Mouse (Mus musculus) embryonic facial prominence, embryonic 12.5 days (tissue): ENCODE results near the gene Dab1. TPM values are rescaled to one million over a fixed set of nuclear protein-coding genes. Genes with fewer than 3 reads are reported as not detected.

ENCODE experiments used
- ATAC-seq: fragments of 200-750 bp; cut with Nextera tagmentation; 2 replicates; pipeline ENCODE4 v1.8.0; 2017; ENCODE audit not compliant: insufficient number of reproducible peaks, insufficient read depth, low FRiP score, low TSS enrichment
- H3K27ac ChIP-seq: fragments of 300-500 bp; sonication (generic); 2 replicates; pipeline ENCODE4 v1.5.1; 2016; ENCODE audit warnings: mild to moderate bottlenecking
- H3K27me3 ChIP-seq: fragments of 300-500 bp; sonication (generic); 2 replicates; pipeline ENCODE4 v1.6.1; 2016; ENCODE audit warnings: mild to moderate bottlenecking, moderate library complexity
- H3K36me3 ChIP-seq: fragments of 300-500 bp; sonication (generic); 2 replicates; pipeline ENCODE4 v1.6.1; 2016; ENCODE audit warnings: mild to moderate bottlenecking
- H3K4me1 ChIP-seq: fragments of 300-500 bp; sonication (generic); 2 replicates; pipeline ENCODE4 v1.6.1; 2016
- H3K4me2 ChIP-seq: fragments of 300-500 bp; sonication (generic); replicated peaks from 2 replicates; pipeline ENCODE4 v1.6.1; 2016; ENCODE audit warnings: mild to moderate bottlenecking, moderate library complexity
- H3K4me3 ChIP-seq: fragments of 300-500 bp; sonication (generic); 2 replicates; pipeline ENCODE4 v1.5.1; 2016; ENCODE audit warnings: mild to moderate bottlenecking
- H3K9ac ChIP-seq: fragments of 300-500 bp; sonication (generic); 2 replicates; pipeline ENCODE4 v1.6.1; 2016; ENCODE audit warnings: mild to moderate bottlenecking, moderate library complexity
- H3K9me3 ChIP-seq: fragments of 300-500 bp; sonication (generic); 2 replicates; pipeline ENCODE4 v1.6.1; 2016; ENCODE audit warnings: mild to moderate bottlenecking, moderate library complexity
- WGBS: fragments of 180-500 bp; shearing (Covaris S2); methylation state at CpG from one replicate; pipeline ENCODE4 v1.1.7; 2016; 5-methylcytosine and 5-hydroxymethylcytosine counted together
- polyA plus RNA-seq: library from polyadenylated mRNA; unstranded; fragments of >200 nt; fragmentation: Nextera tagmentation; extraction: Ambion mirVana; gene quantifications from 2 replicates; pipeline ENCODE4 v1.2.1, GENCODE M21; 2016

The Dab1 gene
- polyA plus RNA-seq, 1 experiment from 2014 or later = 23.7 TPM

DNA sequence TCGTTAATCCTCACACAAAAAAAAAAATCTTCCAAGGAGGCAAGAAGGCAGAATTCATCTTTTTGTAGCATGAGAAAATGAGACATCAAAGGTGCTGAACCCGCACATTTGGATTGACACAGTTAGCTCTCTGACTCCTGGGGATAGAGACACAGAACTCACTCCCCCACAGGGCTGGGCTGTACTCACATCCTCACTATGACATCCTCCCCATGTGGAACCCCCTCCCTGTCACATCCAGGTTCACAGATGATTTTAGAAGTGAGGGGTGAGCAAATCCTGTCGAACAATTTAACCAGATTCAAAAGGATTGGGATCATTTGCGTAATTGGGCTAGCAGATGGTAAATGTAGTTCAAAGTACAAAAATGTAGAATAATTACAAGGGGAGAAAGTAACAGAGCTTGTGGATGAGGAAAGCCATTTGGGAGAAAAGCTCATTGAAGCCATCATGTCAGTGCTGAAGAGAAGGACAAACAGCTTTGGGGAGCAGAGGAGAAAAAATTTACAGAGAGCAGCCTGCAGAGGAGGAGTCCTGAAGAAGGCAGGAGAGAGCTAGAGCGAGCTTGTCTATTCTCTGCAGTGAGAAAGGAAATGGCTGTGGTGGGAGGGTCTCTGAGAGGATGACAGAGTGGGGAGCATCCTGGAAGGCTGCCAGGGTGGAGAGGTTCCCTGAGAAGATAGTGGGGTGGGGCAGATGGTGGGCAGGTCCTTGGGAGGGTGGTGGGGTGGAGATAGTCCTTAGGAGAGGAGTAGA lies 890.2 kb downstream of the Dab1 start:
- H3K4me2 ChIP-seq = no peak overlapping the region
- H3K27me3 ChIP-seq = peaks cover 12% of the 10 kb centered on the region
- no peaks in the 10 kb centered on the region for H3K9me3 ChIP-seq
- no peak for ATAC-seq
- H3K27ac ChIP-seq = no peak overlapping the region
- 64% methylated on average over 5 of the region's 5 CpGs for WGBS
- H3K4me3 ChIP-seq = no peak overlapping the region
- no peaks in the 10 kb centered on the region for H3K4me1 ChIP-seq
- no peak overlapping the region for H3K9ac ChIP-seq
- H3K36me3 ChIP-seq = no peaks in the 10 kb centered on the region

DNA sequence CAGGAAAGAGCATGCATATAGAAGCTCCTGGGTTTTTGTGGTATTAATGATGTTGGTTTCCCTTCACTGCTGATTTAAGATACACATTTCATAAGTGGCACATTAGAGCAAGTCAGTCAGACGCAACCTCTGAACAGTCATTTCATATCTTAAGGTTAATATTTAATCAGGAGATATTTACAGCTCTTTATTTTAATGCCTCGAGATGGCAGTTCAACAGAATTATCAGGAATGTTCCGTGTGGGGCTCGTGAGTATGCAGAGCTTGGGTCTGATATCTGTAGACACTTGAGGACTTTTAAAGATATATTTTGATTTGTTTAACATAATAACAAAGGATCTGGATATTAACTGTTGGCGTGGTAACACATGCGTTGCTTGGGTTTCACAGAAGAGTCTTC lies 892.7 kb downstream of the Dab1 start:
- ATAC-seq = no peak
- no peak overlapping the region for H3K9ac ChIP-seq
- no peak overlapping the region for H3K4me2 ChIP-seq
- no peaks in the 10 kb centered on the region for H3K36me3 ChIP-seq
- H3K4me1 ChIP-seq = no peaks in the 10 kb centered on the region
- H3K27me3 ChIP-seq = peaks cover 8% of the 10 kb centered on the region; the same call in 1 of the 2 replicates
- no peaks in the 10 kb centered on the region for H3K9me3 ChIP-seq
- 93% methylated on average over 6 of the region's 6 CpGs for WGBS
- H3K27ac ChIP-seq = no peak overlapping the region
- no peak overlapping the region for H3K4me3 ChIP-seq

DNA sequence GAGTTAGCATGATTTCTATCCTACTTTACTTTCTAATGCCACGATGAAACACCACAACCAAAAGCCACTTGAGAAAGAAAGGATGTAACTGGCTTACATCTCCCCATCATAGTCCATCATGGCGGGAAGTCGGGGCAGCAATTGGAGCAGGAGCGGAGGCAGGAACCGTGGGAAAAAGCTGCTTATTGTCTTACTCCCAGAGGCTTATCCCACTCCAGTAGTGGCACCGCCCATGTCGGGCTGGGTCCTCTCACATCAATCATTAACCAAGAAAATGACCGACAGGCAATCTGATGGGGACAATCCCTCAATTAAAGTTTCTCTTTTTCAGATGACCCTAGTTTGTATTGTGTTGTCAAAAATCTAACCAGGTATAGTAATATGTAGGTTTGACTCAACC lies 893.4 kb downstream of the Dab1 start:
- 87% methylated on average over 8 of the region's 8 CpGs for WGBS
- Histone ChIP-seq H3K9me3 (no peaks in the 10 kb centered on the region), H3K36me3 (no peaks in the 10 kb centered on the region), H3K27me3 (peaks cover 8% of the 10 kb centered on the region; the same call in 1 of the 2 replicates), H3K4me2 (no peak overlapping the region), H3K4me3 (no peak overlapping the region), H3K9ac (no peak overlapping the region), H3K4me1 (no peaks in the 10 kb centered on the region), H3K27ac (no peak overlapping the region)
- ATAC-seq = no peak

DNA sequence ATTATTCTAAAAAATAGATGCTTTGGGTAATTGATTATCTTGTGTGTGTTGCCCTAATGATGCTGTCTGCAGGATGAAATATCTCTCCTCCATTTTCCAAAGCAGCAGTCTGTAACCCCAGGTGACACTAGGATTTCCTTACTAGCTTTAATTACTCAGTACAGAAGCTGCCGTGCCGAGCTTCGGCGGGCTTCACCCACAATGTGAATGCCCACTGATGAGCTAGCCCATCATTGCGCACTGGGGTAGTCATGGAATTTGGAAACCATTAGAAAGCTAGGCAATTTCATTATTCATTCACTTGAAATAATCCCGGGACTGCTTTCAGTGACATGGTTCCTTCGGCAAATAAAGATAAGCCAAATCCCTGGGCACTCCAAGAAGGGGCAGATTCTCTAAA lies 894.5 kb downstream of the Dab1 start:
- ATAC-seq = no peak
- H3K9ac ChIP-seq = no peak overlapping the region
- 67% methylated on average over 7 of the region's 7 CpGs for WGBS
- no peaks in the 10 kb centered on the region for H3K36me3 ChIP-seq
- no peak overlapping the region for H3K4me2 ChIP-seq
- no peaks in the 10 kb centered on the region for H3K4me1 ChIP-seq
- no peak overlapping the region for H3K27ac ChIP-seq
- no peaks in the 10 kb centered on the region for H3K9me3 ChIP-seq
- H3K27me3 ChIP-seq = peaks cover 2% of the 10 kb centered on the region; the same call in 1 of the 2 replicates
- H3K4me3 ChIP-seq = no peak overlapping the region

DNA sequence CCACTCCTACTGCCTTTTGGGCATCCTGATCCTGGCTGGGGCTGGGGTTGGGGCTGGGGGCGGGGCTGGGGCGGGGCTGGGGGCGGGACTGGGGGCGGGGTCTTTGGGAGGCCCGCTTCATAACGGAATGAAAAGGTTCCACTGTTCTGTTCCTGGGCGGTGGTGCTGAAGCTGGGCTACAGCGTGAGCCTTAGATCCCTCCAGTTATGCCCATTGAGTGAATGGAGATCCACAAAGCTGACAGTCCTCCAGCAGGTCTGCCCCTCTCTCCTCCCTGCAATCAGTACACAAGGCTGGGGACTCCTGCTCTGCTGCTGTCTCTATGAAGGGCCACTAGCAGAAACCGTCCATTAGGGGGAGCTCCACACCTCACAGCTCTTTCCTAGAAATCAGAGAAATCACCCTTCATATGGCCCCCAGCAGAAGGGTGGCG lies 895.4 kb downstream of the Dab1 start:
- Histone ChIP-seq H3K4me3 (no peak overlapping the region), H3K27me3 (peaks cover 2% of the 10 kb centered on the region; the same call in 1 of the 2 replicates), H3K9me3 (no peaks in the 10 kb centered on the region), H3K9ac (no peak overlapping the region), H3K4me1 (no peaks in the 10 kb centered on the region), H3K4me2 (peak overlapping the region; percentile 28), H3K36me3 (no peaks in the 10 kb centered on the region), H3K27ac (no peak overlapping the region)
- under 1% methylated on average over 10 of the region's 10 CpGs for whole genome bisulfite sequencing
- ATAC-seq = 0 out of 2 replicates have a peak, but pooled peaks have one; percentile 10

DNA sequence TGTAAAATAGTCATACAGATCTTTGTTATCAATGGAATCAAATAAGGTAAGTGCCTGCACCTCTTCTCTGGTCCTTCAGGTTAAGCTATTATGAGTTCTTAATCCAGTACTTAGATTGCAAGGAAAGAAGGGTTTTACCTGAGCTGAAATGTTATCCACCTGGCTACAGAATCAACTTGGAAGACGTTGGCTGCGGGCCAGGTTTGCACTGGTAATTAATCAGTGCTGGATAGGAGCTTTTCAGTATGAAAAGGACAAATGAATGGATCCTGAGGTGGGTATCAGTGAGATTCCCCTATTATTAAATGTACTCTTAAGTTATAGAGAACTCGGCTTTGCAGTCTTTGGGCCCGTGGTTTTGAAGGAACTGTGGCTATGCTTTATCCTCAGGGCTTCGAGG lies 896.5 kb downstream of the Dab1 start:
- Histone ChIP-seq H3K4me1 (no peaks in the 10 kb centered on the region), H3K36me3 (no peaks in the 10 kb centered on the region), H3K27ac (no peak overlapping the region), H3K9me3 (no peaks in the 10 kb centered on the region), H3K9ac (no peak overlapping the region), H3K27me3 (no peaks in the 10 kb centered on the region), H3K4me2 (no peak overlapping the region), H3K4me3 (no peak overlapping the region)
- 55% methylated on average over 5 of the region's 5 CpGs for WGBS
- no peak for ATAC-seq

DNA sequence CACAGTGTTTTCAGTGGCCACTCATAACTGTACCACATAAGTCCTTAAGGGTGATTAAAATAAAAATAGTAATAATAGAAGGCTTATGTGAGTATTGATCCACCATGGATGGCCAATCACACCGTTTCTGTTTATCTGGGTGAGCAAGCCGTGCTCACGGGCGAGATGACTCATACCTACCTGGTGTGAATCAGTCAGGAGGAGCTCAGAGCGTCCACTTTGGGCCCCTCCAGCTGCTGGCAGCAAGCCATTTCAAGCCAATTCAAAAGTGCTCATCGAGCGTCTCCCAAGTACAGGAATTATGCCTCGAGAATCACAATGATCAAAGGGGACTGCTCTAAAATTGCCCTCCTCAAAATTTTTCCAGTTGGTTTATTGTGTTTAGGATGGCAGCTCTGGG lies 903.2 kb downstream of the Dab1 start:
- H3K4me1 ChIP-seq = no peaks in the 10 kb centered on the region
- 59% methylated on average over 8 of the region's 8 CpGs for WGBS
- ATAC-seq = no peak
- H3K4me3 ChIP-seq = no peak overlapping the region
- no peaks in the 10 kb centered on the region for H3K36me3 ChIP-seq
- H3K27ac ChIP-seq = no peak overlapping the region
- no peak overlapping the region for H3K9ac ChIP-seq
- H3K9me3 ChIP-seq = no peaks in the 10 kb centered on the region
- H3K27me3 ChIP-seq = no peaks in the 10 kb centered on the region
- no peak overlapping the region for H3K4me2 ChIP-seq

DNA sequence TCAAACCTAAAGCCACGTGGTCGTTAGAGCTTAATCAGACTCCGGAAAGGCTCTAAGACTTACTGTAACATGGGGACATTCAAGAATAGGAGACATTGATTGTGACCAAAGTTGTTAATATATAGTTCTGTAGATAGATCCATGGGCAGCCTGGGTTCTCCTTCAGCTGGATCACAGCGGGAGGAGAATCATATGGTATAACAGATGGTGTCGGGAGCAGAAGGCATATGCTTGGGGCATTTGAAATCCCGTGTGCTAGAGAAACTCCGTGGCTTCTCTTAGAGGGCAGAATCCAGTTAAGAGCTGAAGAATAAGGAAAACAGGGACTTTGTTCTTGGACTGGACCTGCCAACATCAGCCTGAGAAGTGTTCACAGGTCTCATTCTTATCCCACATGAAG lies 904.6 kb downstream of the Dab1 start:
- H3K9ac ChIP-seq = no peak overlapping the region
- no peaks in the 10 kb centered on the region for H3K4me1 ChIP-seq
- no peaks in the 10 kb centered on the region for H3K27me3 ChIP-seq
- no peak overlapping the region for H3K4me3 ChIP-seq
- H3K36me3 ChIP-seq = no peaks in the 10 kb centered on the region
- H3K9me3 ChIP-seq = no peaks in the 10 kb centered on the region
- 89% methylated on average over 7 of the region's 7 CpGs for WGBS
- H3K27ac ChIP-seq = no peak overlapping the region
- no peak for ATAC-seq
- no peak overlapping the region for H3K4me2 ChIP-seq

DNA sequence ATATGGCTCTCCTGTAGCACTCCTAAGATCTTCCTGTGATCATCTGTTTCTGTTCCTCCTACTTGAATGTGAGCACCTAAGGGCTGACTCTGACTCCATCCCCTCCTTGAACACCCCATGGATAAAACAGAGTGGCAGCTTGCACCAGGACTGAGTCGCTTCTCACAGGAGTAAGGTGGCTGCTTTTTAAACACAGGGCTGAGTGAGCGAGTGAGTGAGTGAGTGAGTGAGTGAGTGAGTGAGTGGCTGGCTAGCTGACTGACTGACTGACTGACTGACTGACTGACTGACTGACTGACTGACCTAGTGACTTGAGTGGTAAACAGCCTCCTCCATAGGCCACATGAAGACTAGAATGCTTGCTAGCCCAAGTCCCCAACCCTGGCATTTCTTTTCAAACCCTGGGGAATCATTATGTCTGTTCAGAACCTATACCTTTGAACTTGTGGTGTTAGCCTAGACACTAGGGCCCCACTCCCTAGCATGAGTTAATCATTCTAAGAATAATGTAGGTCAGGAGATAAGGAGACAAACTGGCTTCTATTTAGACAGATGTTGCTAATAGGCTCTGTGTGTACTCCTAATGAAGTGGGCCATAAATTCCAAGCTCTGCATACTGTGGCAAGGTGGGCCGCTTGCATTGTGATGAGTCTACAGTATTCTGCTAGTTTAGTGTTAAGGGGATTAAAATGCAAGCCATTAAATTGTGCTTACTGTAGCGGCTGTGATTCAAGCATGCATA lies 910.9 kb downstream of the Dab1 start:
- WGBS = 84% methylated on average over 4 of the region's 4 CpGs

DNA sequence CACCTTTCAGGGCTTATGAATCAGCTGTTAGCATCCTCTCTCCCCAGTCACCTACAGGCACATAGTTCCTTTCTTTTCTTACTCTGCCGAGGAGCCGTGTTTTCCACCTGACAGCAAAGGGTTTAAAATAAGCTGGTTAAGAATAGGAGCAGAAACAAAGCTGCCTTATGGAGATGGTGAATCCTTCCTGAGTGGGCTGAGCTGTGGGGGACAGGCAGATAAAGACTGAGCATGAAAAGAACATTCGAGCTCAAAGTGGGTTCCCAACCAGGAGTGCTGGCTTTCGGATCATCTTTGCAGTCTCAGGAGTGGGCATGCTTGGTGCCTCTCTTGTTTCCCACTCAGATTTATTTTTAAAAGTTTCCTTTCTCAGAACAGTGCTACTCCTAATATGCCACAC lies 913.7 kb downstream of the Dab1 start:
- H3K4me1 ChIP-seq = no peaks in the 10 kb centered on the region
- no peak overlapping the region for H3K4me3 ChIP-seq
- no peak for ATAC-seq
- H3K4me2 ChIP-seq = no peak overlapping the region
- no peaks in the 10 kb centered on the region for H3K27me3 ChIP-seq
- no peaks in the 10 kb centered on the region for H3K36me3 ChIP-seq
- WGBS = 89% methylated on average over 4 of the region's 4 CpGs
- no peak overlapping the region for H3K27ac ChIP-seq
- H3K9ac ChIP-seq = no peak overlapping the region
- H3K9me3 ChIP-seq = no peaks in the 10 kb centered on the region

More for the DNA sequence above, 910.9 kb downstream of the Dab1 start:
- Histone ChIP-seq H3K36me3 (no peaks in the 10 kb centered on the region), H3K27me3 (no peaks in the 10 kb centered on the region), H3K27ac (no peak overlapping the region), H3K4me2 (no peak overlapping the region), H3K4me1 (no peaks in the 10 kb centered on the region), H3K4me3 (no peak overlapping the region), H3K9ac (no peak overlapping the region), H3K9me3 (no peaks in the 10 kb centered on the region)
- ATAC-seq = no peak

DNA sequence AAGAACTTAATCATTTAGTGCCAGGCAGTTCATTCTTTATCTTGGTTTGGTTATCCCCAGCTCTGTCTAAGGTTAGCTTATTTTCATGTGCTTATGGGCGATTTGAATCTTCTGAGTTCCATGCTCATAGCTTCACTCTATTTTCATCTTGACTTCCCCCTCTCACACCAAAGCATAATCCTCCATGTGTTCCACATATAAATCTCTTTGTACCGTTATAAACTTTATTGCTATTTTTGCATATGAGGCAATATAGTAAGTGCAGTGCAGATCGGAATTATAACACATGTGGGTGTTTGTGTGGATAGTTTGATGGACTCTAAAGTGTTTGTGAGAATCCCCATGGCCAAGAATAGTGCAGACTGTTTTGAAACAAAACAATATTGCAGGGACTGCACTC lies 919.3 kb downstream of the Dab1 start:
- no peak overlapping the region for H3K9ac ChIP-seq
- WGBS = 88% methylated on average over 3 of the region's 3 CpGs
- H3K27me3 ChIP-seq = no peaks in the 10 kb centered on the region
- H3K4me1 ChIP-seq = no peaks in the 10 kb centered on the region
- ATAC-seq = no peak
- H3K9me3 ChIP-seq = no peaks in the 10 kb centered on the region
- H3K36me3 ChIP-seq = no peaks in the 10 kb centered on the region
- no peak overlapping the region for H3K4me2 ChIP-seq
- H3K4me3 ChIP-seq = no peak overlapping the region
- no peak overlapping the region for H3K27ac ChIP-seq

DNA sequence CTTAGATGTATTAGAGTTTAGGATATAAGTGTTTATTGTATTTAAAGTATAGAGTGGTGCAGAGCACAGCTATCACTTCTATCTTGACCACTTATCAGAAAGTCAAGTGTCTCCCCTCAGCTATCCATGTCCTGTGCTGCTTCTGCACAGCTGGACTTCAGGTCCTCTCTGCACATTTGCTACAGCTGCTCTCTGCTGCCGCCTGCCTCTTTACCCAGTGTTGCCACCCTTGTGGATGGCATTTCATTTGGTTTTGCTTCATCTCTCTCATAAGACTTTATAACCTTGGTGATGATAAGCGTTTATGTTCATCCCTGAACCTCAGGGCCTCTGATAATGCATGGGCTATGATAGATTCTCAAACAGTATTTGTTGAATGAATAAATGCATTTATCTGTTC lies 919.9 kb downstream of the Dab1 start:
- Histone ChIP-seq H3K36me3 (no peaks in the 10 kb centered on the region), H3K4me1 (no peaks in the 10 kb centered on the region), H3K4me3 (no peak overlapping the region), H3K4me2 (no peak overlapping the region), H3K27me3 (no peaks in the 10 kb centered on the region), H3K9ac (no peak overlapping the region), H3K27ac (no peak overlapping the region), H3K9me3 (no peaks in the 10 kb centered on the region)
- WGBS = 72% methylated on average over 2 of the region's 2 CpGs
- ATAC-seq = no peak
